Mouse (Mus musculus) kidney, postnatal 4 days (tissue): ENCODE data around the gene Gm28308.

Experiments
- DNase-seq, 2 experiments: peaks; one replicate each; pipeline ENCODE4 v3.0.0; 2021; ENCODE audit warnings: mixed read lengths in 2 of 2

The Gm28308 gene

GRCm38 (mm10) chr6:52246403-52246803 lies 33.3 kb upstream of the Gm28308 start:
- DNase-seq, result peak; percentile 70 to 78

- peak; percentile 62 to 80 for DNase-seq
These were observed 32.6 kb upstream of the Gm28308 start, which contains the start of gene Hoxa11 for GRCm38 (mm10) chr6:52245757-52246142. Gene Hoxa11 (minus strand): TSS chr6:52245810.

- DNase-seq, result peak; percentile 69 to 74
These were observed 32.1 kb upstream of the Gm28308 start for GRCm38 (mm10) chr6:52245040-52245756.

GRCm38 (mm10) chr6:52244471-52245039 lies 31.4 kb upstream of the Gm28308 start:
- DNase-seq, result peak in 1 of 2 experiments; percentile 32

- DNase-seq, result peak; percentile 61 to 76
These were observed 30.6 kb upstream of the Gm28308 start for GRCm38 (mm10) chr6:52243681-52244121.

- peak; percentile 40 to 58 for DNase-seq
These were observed 29.7 kb upstream of the Gm28308 start for GRCm38 (mm10) chr6:52242801-52243332.

- peak in 1 of 2 experiments; percentile 50 for DNase-seq
These were observed 28.0 kb upstream of the Gm28308 start for GRCm38 (mm10) chr6:52241001-52241621.

GRCm38 (mm10) chr6:52240389-52241000 lies 27.4 kb upstream of the Gm28308 start, which contains the start of gene Hoxa10:
Gene Hoxa10 (minus strand): TSS chr6:52240854.
- peak; percentile 96 to 97 for DNase-seq

- DNase-seq, result peak; percentile 55 to 64
These were observed 26.7 kb upstream of the Gm28308 start for GRCm38 (mm10) chr6:52239625-52240388.

GRCm38 (mm10) chr6:52238976-52239375 lies 25.8 kb upstream of the Gm28308 start:
- peak; percentile 40 to 54 for DNase-seq

GRCm38 (mm10) chr6:52238155-52238545 lies 25.0 kb upstream of the Gm28308 start:
- DNase-seq, result peak; percentile 39 to 52

- peak; percentile 34 to 51 for DNase-seq
These were observed 24.4 kb upstream of the Gm28308 start for GRCm38 (mm10) chr6:52237346-52238154.

GRCm38 (mm10) chr6:52236806-52237205 lies 23.7 kb upstream of the Gm28308 start:
- DNase-seq, result peak in 1 of 2 experiments; percentile 41

- DNase-seq, result peak; percentile 16 to 45
These were observed 22.7 kb upstream of the Gm28308 start for GRCm38 (mm10) chr6:52235866-52236265.

GRCm38 (mm10) chr6:52235267-52235666 lies 22.1 kb upstream of the Gm28308 start:
- DNase-seq, result peak in 1 of 2 experiments; percentile 27

GRCm38 (mm10) chr6:52234428-52235140 lies 21.4 kb upstream of the Gm28308 start:
- peak; percentile 88 to 93 for DNase-seq

GRCm38 (mm10) chr6:52233546-52234427 lies 20.6 kb upstream of the Gm28308 start:
- peak; percentile 92 to 95 for DNase-seq

GRCm38 (mm10) chr6:52232984-52233545 lies 19.9 kb upstream of the Gm28308 start:
- no peak for DNase-seq

GRCm38 (mm10) chr6:52232568-52232965 lies 19.4 kb upstream of the Gm28308 start:
- DNase-seq, result peak; percentile 71 to 79
